In genomic region chr2:133429369-133430062, GRCm38 (mm10) we compare ENCODE assay signal across 17 mouse cellular contexts.
A peak's percentile ranks its signal among the peaks of the same experiment; 100 is the strongest.
DNase-seq lines count a peak whose midpoint lies in the region; ATAC-seq and TF ChIP-seq lines count a peak whose summit lies in the region.
"Had no signal": no experiment of that assay in that cellular context is flagged by ENCODE, and none has a peak within 500 bp of the region (broad histone marks: within the 10 kb centered on the region; RNA-seq: fewer than 3 reads in every experiment).

No protein-coding gene starts in this region.

- no peaks in the 10 kb centered on the region for H3K27me3 ChIP-seq in heart, embryonic 12.5 days (replicated peaks)
- H3K27me3 ChIP-seq in intestine, embryonic 15.5 days (replicated peaks) = no peaks in the 10 kb centered on the region
- H3K27me3 ChIP-seq in liver, postnatal 0 days (ENCODE audit: insufficient read depth, low read length) = no peaks in the 10 kb centered on the region
- H3K27me3 ChIP-seq in midbrain, embryonic 15.5 days (replicated peaks) = no peaks in the 10 kb centered on the region
- H3K27me3 ChIP-seq: kidney, embryonic 15.5 days; limb, embryonic 12.5 days; midbrain, embryonic 12.5 days had no signal

- H3K36me3 ChIP-seq in heart, embryonic 12.5 days = no peaks in the 10 kb centered on the region
- no peaks in the 10 kb centered on the region for H3K36me3 ChIP-seq in intestine, embryonic 15.5 days
- no peaks in the 10 kb centered on the region for H3K36me3 ChIP-seq in liver, postnatal 0 days (replicated peaks; ENCODE audit: insufficient read depth, low read length)
- H3K36me3 ChIP-seq in midbrain, embryonic 15.5 days (replicated peaks) = no peaks in the 10 kb centered on the region
- H3K36me3 ChIP-seq: kidney, embryonic 15.5 days; limb, embryonic 12.5 days; midbrain, embryonic 12.5 days had no signal

- H3K4me3 ChIP-seq in heart, embryonic 12.5 days = no peak overlapping the region
- H3K4me3 ChIP-seq in intestine, embryonic 15.5 days (replicated peaks) = no peak overlapping the region
- H3K4me3 ChIP-seq in liver, postnatal 0 days (ENCODE audit: low read depth, low read length) = no peak overlapping the region
- no peak overlapping the region for H3K4me3 ChIP-seq in midbrain, embryonic 15.5 days
- H3K4me3 ChIP-seq: erythroblast, embryonic 14.5 days; kidney, embryonic 15.5 days; limb, embryonic 12.5 days; midbrain, embryonic 12.5 days had no signal

- ATAC-seq in heart, embryonic 12.5 days (ENCODE audit: insufficient number of reproducible peaks, low FRiP score) = peak; percentile 91
- peak; percentile 32; the same call in 1 of the 2 replicates for ATAC-seq in intestine, embryonic 15.5 days
- ATAC-seq in liver, postnatal 0 days = peak; percentile 80
- ATAC-seq in midbrain, embryonic 15.5 days (replicated peaks) = no peak
- ATAC-seq: hindbrain, embryonic 16.5 days had no signal

- peak overlapping the region; percentile 34 for H3K4me2 ChIP-seq in heart, embryonic 12.5 days
- no peak overlapping the region for H3K4me2 ChIP-seq in intestine, embryonic 15.5 days (replicated peaks)
- no peak overlapping the region for H3K4me2 ChIP-seq in liver, postnatal 0 days (ENCODE audit: low read depth, low read length)
- no peak overlapping the region for H3K4me2 ChIP-seq in midbrain, embryonic 15.5 days
- H3K4me2 ChIP-seq: kidney, embryonic 15.5 days; limb, embryonic 12.5 days; midbrain, embryonic 12.5 days had no signal

- WGBS in heart, embryonic 12.5 days = 7% methylated on average over 2 of the region's 2 CpGs
- WGBS in intestine, embryonic 15.5 days = 49% methylated on average over 2 of the region's 2 CpGs
- 68% methylated on average over 2 of the region's 2 CpGs for WGBS in liver, postnatal 0 days (ENCODE audit: insufficient replicate concordance)
- 88% methylated on average over 2 of the region's 2 CpGs for WGBS in midbrain, embryonic 15.5 days

- no peak overlapping the region for H3K9ac ChIP-seq in heart, embryonic 12.5 days
- H3K9ac ChIP-seq in intestine, embryonic 15.5 days = no peak overlapping the region
- H3K9ac ChIP-seq in liver, postnatal 0 days (replicated peaks) = no peak overlapping the region
- no peak overlapping the region for H3K9ac ChIP-seq in midbrain, embryonic 15.5 days
- H3K9ac ChIP-seq: kidney, embryonic 15.5 days; limb, embryonic 12.5 days; midbrain, embryonic 12.5 days had no signal

- H3K27ac ChIP-seq in heart, embryonic 12.5 days (ENCODE audit: poor library complexity, severe bottlenecking) = peak overlapping the region; percentile 62
- no peak overlapping the region for H3K27ac ChIP-seq in intestine, embryonic 15.5 days
- no peak overlapping the region; the same call in 1 of the 2 replicates for H3K27ac ChIP-seq in liver, postnatal 0 days (ENCODE audit: low read depth)
- H3K27ac ChIP-seq in midbrain, embryonic 15.5 days = no peak overlapping the region
- H3K27ac ChIP-seq: kidney, embryonic 15.5 days; limb, embryonic 12.5 days; midbrain, embryonic 12.5 days had no signal

- TF ChIP-seq CTCF in liver, postnatal 0 days (IDR thresholded peaks at IDR 0.05; ENCODE audit: low read depth) = no peak

- no peak for DNase-seq in heart, postnatal 25 days (ENCODE audit: low spot score)
- DNase-seq in c-Kit-positive CD71-positive TER-119-negative erythroid progenitor cells, embryonic 14.5 days (ENCODE audit: low read depth) = peak; percentile 50
- peak; percentile 28 for DNase-seq in liver, postnatal 0 days
- DNase-seq in frontal cortex, postnatal 25 days (ENCODE audit: low spot score in 2 of 2) = no peak
- DNase-seq: adrenal gland, adult 8-10 months; cerebellum, adult 2 months; embryo, embryonic 11 days; gastrocnemius, postnatal 25 days; thymus, postnatal 4 days had no signal

- peaks cover 18% of the 10 kb centered on the region for H3K4me1 ChIP-seq in heart, embryonic 12.5 days (replicated peaks)
- H3K4me1 ChIP-seq in intestine, embryonic 15.5 days (replicated peaks) = 0 out of 2 replicates have a peak, but pooled peaks cover 3% of the 10 kb centered on the region
- H3K4me1 ChIP-seq in liver, postnatal 0 days (ENCODE audit: insufficient read depth) = peaks cover 32% of the 10 kb centered on the region
- H3K4me1 ChIP-seq in midbrain, embryonic 15.5 days = no peaks in the 10 kb centered on the region
- H3K4me1 ChIP-seq: kidney, embryonic 15.5 days; limb, embryonic 12.5 days; midbrain, embryonic 12.5 days had no signal

- intact Hi-C loops in heart, postnatal 25 days (cut with DNase I) = loop anchor here (5.0 to 10.0 kb wide), 2 partner anchors 95 to 182 kb away; no protein-coding TSS in a partner anchor

- H3K9me3 ChIP-seq in heart, embryonic 12.5 days (replicated peaks) = no peaks in the 10 kb centered on the region
- no peaks in the 10 kb centered on the region for H3K9me3 ChIP-seq in intestine, embryonic 15.5 days
- no peaks in the 10 kb centered on the region for H3K9me3 ChIP-seq in liver, postnatal 0 days (ENCODE audit: low read length)
- H3K9me3 ChIP-seq in midbrain, embryonic 15.5 days = no peaks in the 10 kb centered on the region
- H3K9me3 ChIP-seq: kidney, embryonic 15.5 days; limb, embryonic 12.5 days; midbrain, embryonic 12.5 days had no signal

- peak; percentile 87 for TF ChIP-seq EP300 in liver, postnatal 0 days (IDR thresholded peaks at IDR 0.05; ENCODE audit: low read depth)

Comparison
In these comparisons a context has a peak if more than half of its experiments do, and no peak if none do; other contexts are left out.
1. DNase-seq: peak in c-Kit-positive CD71-positive TER-119-negative erythroid progenitor cells, embryonic 14.5 days (single experiment) and liver, postnatal 0 days (single experiment); none in heart, postnatal 25 days (single experiment) and frontal cortex, postnatal 25 days (0 of 2).